Mouse (Mus musculus) hindbrain, embryonic 15.5 days (tissue): ENCODE measurements around the gene Atrnl1. TPM values are rescaled to one million over a fixed set of nuclear protein-coding genes. Genes with fewer than 3 reads are reported as not detected.
"Not testable (repeated sequence)": the region's sequence is repeated elsewhere in the genome, so short reads cannot be mapped to it uniquely, and the experiment has no call there.

ENCODE experiments used
- ATAC-seq: fragments of 200-750 bp; cut with Nextera tagmentation; 2 replicates; pipeline ENCODE4 v1.8.0; 2017; ENCODE audit warnings: low read depth, moderate number of reproducible peaks, moderate TSS enrichment; ENCODE audit not compliant: low FRiP score
- H3K27ac ChIP-seq: fragments of 300-500 bp; sonication (generic); replicated peaks from 2 replicates; pipeline ENCODE4 v1.5.1; 2015; ENCODE audit warnings: mild to moderate bottlenecking, inconsistent platforms
- H3K27me3 ChIP-seq: fragments of 300-500 bp; sonication (generic); 2 replicates; pipeline ENCODE4 v1.6.1; 2015; ENCODE audit warnings: control low read depth, inconsistent platforms
- H3K36me3 ChIP-seq: fragments of 300-500 bp; sonication (generic); 2 replicates; pipeline ENCODE4 v1.6.1; 2015; ENCODE audit warnings: control low read depth, inconsistent platforms
- H3K4me1 ChIP-seq: fragments of 300-500 bp; sonication (generic); replicated peaks from 2 replicates; pipeline ENCODE4 v1.6.1; 2015; ENCODE audit warnings: control low read depth, inconsistent platforms
- H3K4me2 ChIP-seq: fragments of 300-500 bp; sonication (generic); 2 replicates; pipeline ENCODE4 v1.6.1; 2015; ENCODE audit warnings: moderate library complexity, mild to moderate bottlenecking, inconsistent platforms
- H3K4me3 ChIP-seq: fragments of 300-500 bp; sonication (generic); 2 replicates; pipeline ENCODE4 v1.5.1; 2015; ENCODE audit warnings: mild to moderate bottlenecking, inconsistent platforms
- H3K9ac ChIP-seq: fragments of 300-500 bp; sonication (generic); 2 replicates; pipeline ENCODE4 v1.6.1; 2015; ENCODE audit warnings: inconsistent platforms
- H3K9me3 ChIP-seq: fragments of 300-500 bp; sonication (generic); 2 replicates; pipeline ENCODE4 v1.6.1; 2016; ENCODE audit warnings: control low read depth, inconsistent platforms
- WGBS: fragments of 180-500 bp; shearing (Covaris S2); methylation state at CpG from one replicate; pipeline ENCODE4 v1.1.7; 2015; 5-methylcytosine and 5-hydroxymethylcytosine counted together
- polyA plus RNA-seq: library from polyadenylated mRNA; unstranded; fragments of >200 nt; fragmentation: Nextera tagmentation; extraction: Ambion mirVana; gene quantifications from 2 replicates; pipeline ENCODE4 v1.2.1, GENCODE M21; 2015

Gene Atrnl1
- polyA plus RNA-seq, 1 experiment from 2014 or later: 7.5 TPM

DNA sequence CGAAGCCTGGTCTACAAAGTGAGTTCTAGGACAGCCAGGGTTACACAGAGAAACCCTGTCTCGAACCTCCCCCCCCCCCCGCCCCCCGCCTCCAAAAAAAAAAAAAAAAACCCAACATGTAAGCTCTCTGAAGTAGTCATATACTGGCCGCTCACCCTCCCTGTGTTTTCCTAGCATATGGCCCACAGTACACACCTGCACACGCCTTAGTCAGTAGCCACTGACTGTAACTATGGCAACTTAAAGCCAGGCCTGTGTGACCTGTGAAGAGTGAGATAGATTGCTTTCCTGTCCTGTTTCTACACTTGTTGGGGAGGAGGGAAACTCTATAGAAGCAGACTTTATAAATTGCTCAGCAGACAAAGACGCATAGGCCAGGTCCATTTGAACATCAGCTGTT is 239.1 kb downstream of the Atrnl1 start:
- no peak overlapping the region for H3K4me3 ChIP-seq
- 0 out of 2 replicates have a peak, but pooled peaks cover 3% of the 10 kb centered on the region for H3K4me1 ChIP-seq
- no peak overlapping the region for H3K27ac ChIP-seq
- ATAC-seq: 0 out of 2 replicates have a peak, but pooled peaks have one; percentile 54
- WGBS: 72% methylated on average over 7 of the region's 7 CpGs
- no peaks in the 10 kb centered on the region for H3K9me3 ChIP-seq
- H3K27me3 ChIP-seq: no peaks in the 10 kb centered on the region
- no peak overlapping the region for H3K9ac ChIP-seq
- no peak overlapping the region for H3K4me2 ChIP-seq
- H3K36me3 ChIP-seq: no peaks in the 10 kb centered on the region

DNA sequence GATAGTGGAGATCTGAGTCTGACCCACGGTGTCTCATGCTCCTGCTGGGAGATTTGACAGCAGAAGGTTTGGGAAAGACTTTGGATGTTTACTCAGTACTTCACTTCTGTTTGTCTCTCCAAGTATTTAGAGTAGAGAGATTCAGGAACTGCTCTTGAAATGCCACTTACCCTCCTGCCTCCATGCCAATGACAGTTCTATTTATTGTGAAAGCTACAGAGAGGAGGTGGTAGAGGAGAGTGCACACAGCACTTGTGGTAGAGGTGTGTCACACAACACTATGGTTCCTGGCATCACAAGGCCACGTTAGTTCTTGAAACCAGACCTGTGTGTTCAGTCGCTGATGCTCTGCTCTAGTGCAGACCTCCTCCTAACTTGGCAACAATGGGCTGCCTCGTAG is 257.5 kb downstream of the Atrnl1 start:
- Histone ChIP-seq H3K27ac (no peak overlapping the region), H3K36me3 (no peaks in the 10 kb centered on the region), H3K9ac (no peak overlapping the region), H3K4me3 (no peak overlapping the region), H3K9me3 (no peaks in the 10 kb centered on the region), H3K4me2 (no peak overlapping the region), H3K4me1 (peaks cover 17% of the 10 kb centered on the region), H3K27me3 (no peaks in the 10 kb centered on the region)
- no peak for ATAC-seq
- WGBS: 85% methylated on average over 4 of the region's 4 CpGs

DNA sequence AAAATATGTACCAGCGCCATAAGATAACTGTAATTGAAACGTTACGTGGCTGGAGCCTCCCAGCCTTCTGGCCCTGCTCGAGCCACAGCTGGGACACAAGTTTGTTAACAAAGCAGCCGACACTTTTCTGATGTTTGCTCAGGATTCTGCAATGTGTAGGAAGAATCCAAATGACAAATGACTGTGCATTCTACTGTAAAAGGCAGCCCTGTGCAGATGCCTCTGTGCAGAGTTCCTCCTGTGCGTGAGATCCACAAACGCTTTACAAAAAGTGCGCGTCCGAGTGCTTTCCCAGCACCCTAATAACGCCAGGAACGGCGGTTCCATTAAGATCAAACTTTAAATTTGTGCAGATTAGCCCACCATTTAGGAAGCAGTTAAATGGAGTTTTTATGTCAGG is 260.0 kb downstream of the Atrnl1 start:
- no peak for ATAC-seq
- Histone ChIP-seq H3K36me3 (no peaks in the 10 kb centered on the region), H3K4me1 (peaks cover 17% of the 10 kb centered on the region), H3K4me2 (peak overlapping the region; percentile 23), H3K9ac (no peak overlapping the region), H3K9me3 (no peaks in the 10 kb centered on the region), H3K4me3 (no peak overlapping the region), H3K27ac (no peak overlapping the region), H3K27me3 (no peaks in the 10 kb centered on the region)
- WGBS: 34% methylated on average over 13 of the region's 13 CpGs

DNA sequence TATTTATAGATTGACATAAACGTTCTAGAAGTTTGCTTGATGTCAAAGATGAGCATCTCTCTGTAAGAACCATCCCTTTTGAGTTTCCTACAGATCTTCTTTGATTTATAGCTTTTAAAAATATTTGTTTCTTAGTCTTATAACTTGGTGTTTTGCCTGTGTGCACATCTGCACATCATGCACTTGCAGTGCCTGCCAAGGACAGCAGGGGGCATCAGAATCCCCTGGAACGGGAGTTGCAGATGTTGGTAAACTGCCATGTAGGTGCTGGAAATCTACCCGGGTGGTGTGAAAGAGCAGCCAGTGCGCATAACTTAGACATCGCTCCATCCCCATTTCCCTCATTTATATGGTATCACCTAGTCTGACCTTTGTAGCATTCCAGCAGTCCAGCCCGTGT is 265.2 kb downstream of the Atrnl1 start:
- Histone ChIP-seq H3K9ac (no peak overlapping the region), H3K36me3 (no peaks in the 10 kb centered on the region), H3K4me2 (no peak overlapping the region), H3K9me3 (no peaks in the 10 kb centered on the region), H3K27ac (no peak overlapping the region), H3K4me1 (peaks cover 5% of the 10 kb centered on the region), H3K27me3 (no peaks in the 10 kb centered on the region), H3K4me3 (no peak overlapping the region)
- 91% methylated on average over 6 of the region's 6 CpGs for WGBS
- ATAC-seq: no peak

DNA sequence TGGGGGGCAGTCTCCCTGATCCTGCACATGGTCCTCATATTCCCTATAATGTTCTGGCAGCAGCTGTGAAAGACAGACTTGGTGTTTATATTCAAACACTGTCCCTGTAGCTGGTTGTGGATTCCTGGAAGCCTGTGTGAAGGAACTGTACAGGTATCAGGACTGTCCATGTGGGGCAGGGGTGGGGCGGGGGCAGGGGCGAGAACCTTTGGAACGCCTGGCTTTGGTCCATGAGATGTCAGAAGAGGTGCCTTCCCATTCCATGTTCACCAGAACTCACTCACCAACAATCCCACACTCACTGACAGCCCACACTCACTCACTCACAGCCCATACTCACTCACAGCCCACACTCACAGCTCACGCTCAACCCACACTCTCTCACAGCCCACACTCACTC is 266.5 kb downstream of the Atrnl1 start:
- 95% methylated on average over 4 of the region's 4 CpGs for WGBS
- no peak for ATAC-seq
- no peaks in the 10 kb centered on the region for H3K36me3 ChIP-seq
- no peaks in the 10 kb centered on the region for H3K9me3 ChIP-seq
- H3K27me3 ChIP-seq: no peaks in the 10 kb centered on the region
- H3K27ac ChIP-seq: no peak overlapping the region
- no peak overlapping the region for H3K9ac ChIP-seq
- no peaks in the 10 kb centered on the region for H3K4me1 ChIP-seq
- H3K4me3 ChIP-seq: no peak overlapping the region
- no peak overlapping the region for H3K4me2 ChIP-seq

DNA sequence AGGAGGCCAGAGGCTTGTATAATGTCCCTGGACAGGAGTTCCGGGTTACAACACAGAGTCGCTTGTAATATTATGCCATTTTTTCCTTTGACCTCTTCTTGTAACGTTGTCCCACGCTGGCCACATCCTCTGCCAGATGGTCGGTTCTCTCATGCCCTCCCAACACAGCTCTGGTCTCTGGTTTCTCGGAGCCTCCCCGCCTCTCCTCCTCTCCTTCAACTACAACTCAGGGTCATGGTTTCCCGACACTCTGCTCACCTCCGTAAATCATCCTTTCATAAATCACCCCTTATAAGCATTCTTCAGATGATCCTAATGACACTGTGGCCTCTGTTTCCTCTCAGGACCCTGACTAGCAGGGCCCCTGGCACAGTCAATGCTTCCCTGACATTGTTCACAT is 267.7 kb downstream of the Atrnl1 start:
- no peak overlapping the region for H3K27ac ChIP-seq
- H3K4me1 ChIP-seq: no peaks in the 10 kb centered on the region
- WGBS: 75% methylated on average over 9 of the region's 9 CpGs
- no peak overlapping the region for H3K4me2 ChIP-seq
- no peak overlapping the region for H3K4me3 ChIP-seq
- no peaks in the 10 kb centered on the region for H3K36me3 ChIP-seq
- H3K9ac ChIP-seq: no peak overlapping the region
- no peaks in the 10 kb centered on the region for H3K9me3 ChIP-seq
- no peaks in the 10 kb centered on the region for H3K27me3 ChIP-seq
- no peak for ATAC-seq

DNA sequence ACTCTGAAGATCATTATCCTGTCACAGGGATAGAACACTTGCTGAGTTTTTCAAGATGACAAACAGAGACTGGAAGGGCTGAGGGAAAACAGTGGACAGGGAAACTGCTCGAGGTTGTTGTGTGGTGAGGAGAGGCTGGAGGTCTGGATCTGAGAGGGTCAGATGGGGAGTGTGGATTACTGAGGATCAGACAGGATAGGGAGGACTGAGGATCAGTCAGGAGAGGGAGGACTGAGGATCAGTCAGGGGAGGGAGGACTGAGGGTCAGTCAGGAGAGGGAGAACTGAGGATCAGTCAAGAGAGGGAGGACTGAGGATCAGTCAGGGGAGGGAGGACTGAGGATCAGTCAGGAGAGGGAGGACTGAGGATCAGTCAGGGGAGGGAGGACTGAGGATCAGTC is 269.0 kb downstream of the Atrnl1 start:
- not testable (repeated sequence) for H3K4me3 ChIP-seq, H3K9ac ChIP-seq, H3K4me2 ChIP-seq, H3K36me3 ChIP-seq, H3K9me3 ChIP-seq, ATAC-seq, H3K27ac ChIP-seq, H3K27me3 ChIP-seq, H3K4me1 ChIP-seq
- WGBS: 92% methylated on average over 1 of the region's 1 CpGs

DNA sequence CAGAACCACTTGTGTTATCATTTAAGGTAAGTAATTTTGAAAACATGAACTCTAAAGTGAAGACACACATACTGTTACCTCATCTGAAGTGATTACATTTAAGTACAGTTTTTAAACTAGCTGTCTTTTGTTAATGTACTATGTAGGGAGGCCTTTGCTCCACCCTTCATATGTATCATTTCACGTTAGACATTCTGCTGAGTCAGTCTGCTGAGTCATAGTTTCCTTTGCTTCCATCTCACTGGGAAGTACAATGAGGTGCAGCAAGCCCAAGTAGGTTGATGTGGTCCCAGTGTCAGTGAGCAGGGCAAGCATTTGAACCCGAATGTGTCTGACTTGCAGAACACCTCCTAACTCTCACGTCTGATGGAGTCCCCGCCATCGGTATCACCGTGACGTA is 271.1 kb downstream of the Atrnl1 start:
- H3K27ac ChIP-seq: no peak overlapping the region
- no peak overlapping the region for H3K4me3 ChIP-seq
- H3K9me3 ChIP-seq: no peaks in the 10 kb centered on the region
- no peak overlapping the region for H3K4me2 ChIP-seq
- no peak overlapping the region for H3K9ac ChIP-seq
- no peaks in the 10 kb centered on the region for H3K36me3 ChIP-seq
- H3K27me3 ChIP-seq: no peaks in the 10 kb centered on the region
- no peak for ATAC-seq
- 93% methylated on average over 7 of the region's 7 CpGs for WGBS
- no peaks in the 10 kb centered on the region for H3K4me1 ChIP-seq

DNA sequence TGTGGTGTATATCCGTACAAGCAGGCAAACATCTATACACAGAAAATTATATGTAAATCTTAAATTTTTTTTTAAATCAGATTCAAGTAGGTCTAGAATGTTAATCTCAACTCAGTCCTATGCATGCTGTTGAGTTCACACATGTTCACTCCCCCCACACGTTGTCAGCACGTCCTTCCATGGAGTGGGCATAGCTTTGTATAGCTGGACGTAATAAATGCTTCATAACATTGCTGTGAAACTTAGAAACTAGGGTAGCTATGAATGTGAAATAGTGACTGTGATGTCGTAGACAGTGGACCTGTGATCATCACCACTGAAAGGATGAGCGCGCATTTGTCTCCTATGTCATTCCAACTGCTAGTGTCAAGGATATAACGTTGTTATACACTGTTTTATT is 278.0 kb downstream of the Atrnl1 start:
- Histone ChIP-seq H3K9me3 (no peaks in the 10 kb centered on the region), H3K27ac (no peak overlapping the region), H3K27me3 (no peaks in the 10 kb centered on the region), H3K9ac (no peak overlapping the region), H3K4me2 (no peak overlapping the region), H3K4me1 (no peaks in the 10 kb centered on the region), H3K36me3 (no peaks in the 10 kb centered on the region), H3K4me3 (no peak overlapping the region)
- no peak for ATAC-seq
- WGBS: 89% methylated on average over 8 of the region's 8 CpGs

DNA sequence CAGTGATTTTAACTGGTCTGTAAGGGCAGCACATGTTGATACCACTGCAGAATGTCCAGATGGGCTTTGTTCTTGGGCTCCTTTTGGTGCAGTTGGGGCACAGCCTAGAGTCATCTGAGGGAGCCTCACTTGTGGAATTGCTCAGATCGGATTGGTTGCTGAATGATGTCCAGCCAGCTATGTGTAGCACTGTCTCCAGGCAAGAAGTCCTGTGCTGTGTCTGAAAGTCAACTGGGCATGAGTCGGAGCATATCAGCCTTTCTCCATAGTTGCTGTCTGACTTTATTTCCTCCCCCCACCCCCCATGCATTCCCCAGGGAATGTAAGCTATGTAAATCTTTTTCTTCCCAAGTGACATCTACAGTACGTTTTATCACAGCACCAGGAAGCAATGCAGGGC is 278.9 kb downstream of the Atrnl1 start:
- Histone ChIP-seq H3K9ac (no peak overlapping the region), H3K27me3 (no peaks in the 10 kb centered on the region), H3K4me3 (no peak overlapping the region), H3K27ac (no peak overlapping the region), H3K36me3 (no peaks in the 10 kb centered on the region), H3K4me1 (no peaks in the 10 kb centered on the region), H3K4me2 (no peak overlapping the region), H3K9me3 (no peaks in the 10 kb centered on the region)
- WGBS: 56% methylated on average over 3 of the region's 3 CpGs
- no peak for ATAC-seq

DNA sequence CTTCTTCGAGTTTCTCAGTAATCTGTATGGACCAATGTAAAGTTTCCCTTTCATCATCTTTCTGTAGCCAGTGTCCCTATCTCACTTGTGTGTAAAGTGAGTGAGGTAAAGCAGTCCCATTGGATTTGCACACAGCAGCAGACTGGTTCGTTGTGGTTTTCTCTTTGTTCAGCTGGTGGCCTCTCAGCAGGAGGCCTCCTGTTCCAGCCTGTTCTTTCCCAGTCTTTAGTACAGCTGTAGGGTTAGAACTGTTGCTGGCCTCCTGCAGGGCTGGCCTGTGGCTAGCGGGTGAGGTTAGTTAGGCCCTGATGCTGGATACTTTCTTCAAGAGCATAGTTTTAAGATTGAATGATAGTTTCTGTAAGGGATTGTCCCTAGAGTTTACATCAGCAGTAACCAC is 280.1 kb downstream of the Atrnl1 start:
- no peaks in the 10 kb centered on the region for H3K36me3 ChIP-seq
- no peak overlapping the region for H3K27ac ChIP-seq
- no peak overlapping the region for H3K4me3 ChIP-seq
- H3K27me3 ChIP-seq: no peaks in the 10 kb centered on the region
- WGBS: 32% methylated on average over 3 of the region's 3 CpGs
- H3K9ac ChIP-seq: no peak overlapping the region
- no peaks in the 10 kb centered on the region for H3K4me1 ChIP-seq
- H3K9me3 ChIP-seq: no peaks in the 10 kb centered on the region
- no peak for ATAC-seq
- no peak overlapping the region for H3K4me2 ChIP-seq

DNA sequence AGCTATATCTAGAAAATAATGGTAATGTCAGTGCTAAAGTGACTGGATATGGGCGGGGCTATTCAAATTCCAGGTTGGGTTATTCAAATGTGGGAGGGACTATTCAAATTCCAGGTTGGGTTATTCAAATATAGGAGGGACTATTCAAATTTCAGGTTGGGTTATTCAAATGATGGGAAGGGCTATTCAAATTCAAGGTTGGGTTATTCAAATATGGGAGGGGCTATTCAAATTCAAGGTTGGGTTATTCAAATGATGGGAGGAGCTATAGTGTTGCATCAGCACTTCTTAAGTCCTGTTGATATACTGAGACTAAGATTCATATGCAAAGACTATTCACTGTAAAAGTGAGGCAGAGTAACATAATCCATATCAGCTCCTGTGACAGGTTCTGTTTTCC is 283.4 kb downstream of the Atrnl1 start:
- 43% methylated on average over 1 of the region's 1 CpGs for WGBS
- H3K9ac ChIP-seq: no peak overlapping the region
- H3K4me1 ChIP-seq: no peaks in the 10 kb centered on the region
- ATAC-seq: no peak
- H3K4me3 ChIP-seq: no peak overlapping the region
- no peak overlapping the region for H3K27ac ChIP-seq
- no peak overlapping the region for H3K4me2 ChIP-seq
- H3K9me3 ChIP-seq: no peaks in the 10 kb centered on the region
- no peaks in the 10 kb centered on the region for H3K36me3 ChIP-seq
- H3K27me3 ChIP-seq: no peaks in the 10 kb centered on the region

DNA sequence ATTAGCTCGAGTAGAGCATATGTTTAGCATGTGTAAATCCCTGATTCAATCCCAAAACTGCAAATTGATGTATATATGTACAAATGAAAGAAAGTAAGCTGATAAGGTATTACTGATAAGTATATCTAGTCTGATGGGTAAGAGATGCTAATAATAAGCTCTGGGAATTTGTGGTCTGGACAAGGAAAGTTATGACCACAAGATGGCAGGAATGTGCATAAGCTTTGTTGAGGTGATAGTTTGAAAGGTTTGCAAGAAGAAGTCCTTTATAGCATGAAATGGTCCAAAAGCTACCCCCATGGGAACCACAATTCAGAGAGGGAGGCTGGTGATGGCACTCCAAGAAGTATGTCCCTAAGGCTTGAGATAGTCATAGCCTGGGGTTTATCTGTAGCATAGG is 289.2 kb downstream of the Atrnl1 start:
- 71% methylated on average over 1 of the region's 1 CpGs for WGBS
- no peaks in the 10 kb centered on the region for H3K9me3 ChIP-seq
- no peak overlapping the region for H3K4me2 ChIP-seq
- ATAC-seq: no peak
- no peak overlapping the region for H3K27ac ChIP-seq
- H3K4me3 ChIP-seq: no peak overlapping the region
- no peaks in the 10 kb centered on the region for H3K27me3 ChIP-seq
- no peak overlapping the region for H3K9ac ChIP-seq
- no peaks in the 10 kb centered on the region for H3K36me3 ChIP-seq
- no peaks in the 10 kb centered on the region for H3K4me1 ChIP-seq
